Mouse (Mus musculus) midbrain, embryonic 12.5 days (tissue): ENCODE measurements around the gene Nr1d2. TPM values are rescaled to one million over a fixed set of nuclear protein-coding genes. Genes with fewer than 3 reads are reported as not detected.

Experiments used
- microRNA-seq: library from miRNA; unstranded; fragments of <30 nt; microRNA quantifications from one replicate; pipeline ENCODE4, GENCODE M21; 2017
- polyA plus RNA-seq: library from polyadenylated mRNA; unstranded; fragments of >200 nt; fragmentation: Nextera tagmentation; extraction: Ambion mirVana; gene quantifications from 2 replicates; pipeline ENCODE4 v1.2.1, GENCODE M21; 2016

Gene Nr1d2
- polyA plus RNA-seq, 1 experiment from 2014 or later = 4.6 TPM

Small RNA genes lying within 50 kb of the gene (microRNA-seq; reads per million reads assigned to microRNA genes)
- not detected for gene Gm44469

Other genes starting within 250 kb of the Nr1d2 start
- 20.3 and 22.3 TPM in 2 replicates for gene Nkiras1, start 32.0 kb upstream of the Nr1d2 start, polyA plus RNA-seq
- gene Rpl15, start 32.3 kb upstream of the Nr1d2 start, polyA plus RNA-seq = 338 and 349 TPM in 2 replicates
- 185 and 189 TPM in 2 replicates for gene Ube2e1, start 92.7 kb upstream of the Nr1d2 start, polyA plus RNA-seq